Mouse (Mus musculus) brain, adult 2 months (tissue): ENCODE results near the gene Kcnt2.

Experiments
- DNase-seq: peaks from one replicate; pipeline ENCODE4 v3.0.0; 2011; ENCODE audit warnings: low read depth, low spot score

Kcnt2 gene

GRCm38 (mm10) chr1:140491406-140491805, 245.4 kb downstream of the Kcnt2 start:
- peak; percentile 79 for DNase-seq

GRCm38 (mm10) chr1:140492237-140492636, 246.3 kb downstream of the Kcnt2 start:
- DNase-seq: peak; percentile 50

GRCm38 (mm10) chr1:140513451-140513850, 267.5 kb downstream of the Kcnt2 start:
- DNase-seq: no peak

GRCm38 (mm10) chr1:140531285-140531908, 285.4 kb downstream of the Kcnt2 start:
- DNase-seq: peak; percentile 67

DNA sequence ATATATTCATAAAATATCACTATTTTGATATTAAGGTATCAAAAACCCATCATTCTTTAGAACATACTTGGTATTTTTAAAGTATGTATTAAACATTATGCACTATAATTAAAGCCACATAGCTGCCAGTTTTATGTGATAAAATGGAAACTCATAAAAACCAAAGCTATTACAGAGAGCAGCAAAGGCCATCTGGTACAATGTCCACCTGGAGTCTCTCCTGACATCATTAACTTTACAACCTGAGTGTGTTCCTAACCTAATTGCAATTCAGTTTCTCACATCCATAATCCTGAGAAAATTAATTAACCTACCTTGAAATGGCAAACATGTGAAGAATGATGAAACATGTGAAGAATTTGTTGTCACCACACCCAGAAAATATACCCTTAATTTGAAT, 288.9 kb downstream of the Kcnt2 start:
- DNase-seq: no peak

DNA sequence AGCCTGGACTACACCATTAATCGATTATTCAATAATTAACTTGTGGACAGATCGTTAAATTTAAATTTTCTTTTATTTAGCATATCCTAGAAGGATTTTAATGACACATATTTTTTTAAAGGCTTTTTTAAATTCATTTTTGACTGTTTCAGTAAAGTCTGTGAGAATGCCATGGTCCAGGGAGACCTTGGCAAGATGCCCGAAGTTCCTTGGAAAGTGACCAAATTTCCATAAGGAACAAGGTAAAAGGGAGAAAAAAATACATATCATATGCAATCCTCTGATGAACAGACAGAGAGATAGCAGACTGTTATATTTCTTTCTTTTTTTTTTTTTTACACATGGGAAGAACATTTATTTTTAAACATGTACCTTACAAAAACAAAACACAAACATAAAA, 296.1 kb downstream of the Kcnt2 start:
- no peak for DNase-seq

- no peak for DNase-seq
Measured at GRCm38 (mm10) chr1:140548711-140549110, 302.8 kb downstream of the Kcnt2 start.

DNA sequence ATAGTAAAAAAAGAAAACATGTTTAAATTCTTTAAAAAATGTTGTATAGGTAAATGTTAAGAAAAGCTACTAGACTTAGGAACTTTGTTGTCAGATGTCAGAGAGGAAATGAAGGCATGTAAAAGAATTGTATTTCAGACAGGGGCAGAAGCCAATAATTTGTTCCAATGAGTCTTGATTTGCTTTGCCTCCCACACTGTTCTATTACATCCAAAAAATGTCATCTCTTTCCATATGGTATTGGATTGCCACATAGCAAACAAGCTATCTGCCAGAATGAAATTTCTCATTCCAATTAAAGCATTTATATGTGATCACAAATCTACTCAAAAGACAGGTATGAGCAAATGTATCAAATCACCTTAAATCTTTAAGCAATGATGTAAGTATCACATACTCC, 314.8 kb downstream of the Kcnt2 start:
- peak; percentile 43 for DNase-seq

- DNase-seq: no peak
Measured at GRCm38 (mm10) chr1:140572141-140572540, 326.2 kb downstream of the Kcnt2 start.

DNA sequence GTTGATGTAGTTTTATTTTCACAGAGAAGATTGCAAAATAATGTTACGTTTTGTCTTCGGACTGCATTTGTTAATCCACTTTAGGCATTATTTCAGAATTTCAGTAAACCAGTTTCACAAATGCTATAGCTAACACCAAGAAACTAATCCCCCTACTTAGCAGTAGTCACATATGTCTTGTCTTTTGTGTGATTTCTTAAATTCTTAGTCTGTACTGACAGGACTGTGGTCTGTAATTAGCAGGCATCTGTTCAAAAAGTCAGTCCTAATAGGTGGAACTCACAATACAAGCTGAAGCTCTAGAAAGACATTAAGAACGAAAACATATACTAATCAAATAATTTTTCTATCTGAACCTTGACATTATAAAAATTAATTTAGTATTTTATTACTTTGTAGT, 332.6 kb downstream of the Kcnt2 start:
- DNase-seq: no peak

- no peak for DNase-seq
Measured at GRCm38 (mm10) chr1:140588302-140588701, 342.3 kb downstream of the Kcnt2 start.

- DNase-seq: no peak
Measured at GRCm38 (mm10) chr1:140608765-140609297, 362.9 kb downstream of the Kcnt2 start.

GRCm38 (mm10) chr1:140613101-140613500, 367.1 kb downstream of the Kcnt2 start:
- no peak for DNase-seq

GRCm38 (mm10) chr1:140614840-140615239, 368.9 kb downstream of the Kcnt2 start:
- no peak for DNase-seq

GRCm38 (mm10) chr1:140618164-140618563, 372.2 kb downstream of the Kcnt2 start:
- DNase-seq: no peak

DNA sequence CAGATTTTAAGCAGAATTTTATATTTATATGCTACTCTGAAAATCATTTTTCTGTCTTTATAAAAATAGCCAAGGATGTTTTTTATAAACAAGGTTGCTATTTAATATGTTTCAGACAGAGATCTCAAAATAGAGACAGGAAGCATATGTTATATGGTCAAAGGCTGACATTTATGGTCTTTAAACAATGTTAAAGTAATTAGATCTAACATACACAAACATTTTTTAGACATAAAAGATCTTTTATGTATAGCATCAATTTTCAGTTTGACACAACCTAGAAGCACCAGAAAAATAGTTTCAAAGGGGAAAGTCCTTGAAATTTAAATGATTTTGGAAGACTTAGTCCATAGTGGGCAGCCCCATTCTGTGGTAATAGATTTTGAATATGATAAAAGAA, 379.0 kb downstream of the Kcnt2 start:
- no peak for DNase-seq

DNA sequence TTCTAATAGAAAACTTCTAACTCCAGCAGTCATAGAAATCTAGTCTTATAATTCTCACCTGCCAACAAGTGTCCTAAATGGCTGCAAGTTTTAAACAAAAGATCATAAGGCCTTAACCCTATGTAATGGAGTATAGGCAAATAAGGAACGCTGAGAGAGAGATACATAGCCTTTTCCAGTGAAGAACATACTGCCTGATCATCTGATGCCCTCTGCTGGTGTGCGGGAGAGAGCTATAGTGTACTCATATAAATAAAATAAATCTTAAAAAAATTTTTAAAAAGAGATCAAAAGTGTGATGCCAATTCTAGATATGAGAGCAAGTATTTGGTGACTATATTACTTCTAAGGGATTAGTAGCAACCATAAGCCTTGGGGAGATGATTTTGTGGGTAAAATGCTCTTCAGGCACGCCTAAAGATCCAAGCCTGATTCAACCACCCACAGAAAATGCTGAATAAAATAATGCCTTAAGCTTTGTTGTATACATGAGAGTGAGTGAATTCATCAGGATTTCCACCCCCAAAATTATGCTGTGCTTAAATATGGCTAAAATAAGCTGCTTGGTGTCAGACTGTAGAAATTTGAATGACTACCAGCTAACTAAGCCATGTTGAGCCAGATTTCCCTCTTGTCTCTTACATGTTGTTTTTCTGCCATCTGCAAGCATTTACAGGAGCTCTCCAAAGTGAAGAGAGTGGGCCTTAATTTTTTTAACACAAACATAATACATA, 413.8 kb downstream of the Kcnt2 start:
- DNase-seq: peak; percentile 61

DNA sequence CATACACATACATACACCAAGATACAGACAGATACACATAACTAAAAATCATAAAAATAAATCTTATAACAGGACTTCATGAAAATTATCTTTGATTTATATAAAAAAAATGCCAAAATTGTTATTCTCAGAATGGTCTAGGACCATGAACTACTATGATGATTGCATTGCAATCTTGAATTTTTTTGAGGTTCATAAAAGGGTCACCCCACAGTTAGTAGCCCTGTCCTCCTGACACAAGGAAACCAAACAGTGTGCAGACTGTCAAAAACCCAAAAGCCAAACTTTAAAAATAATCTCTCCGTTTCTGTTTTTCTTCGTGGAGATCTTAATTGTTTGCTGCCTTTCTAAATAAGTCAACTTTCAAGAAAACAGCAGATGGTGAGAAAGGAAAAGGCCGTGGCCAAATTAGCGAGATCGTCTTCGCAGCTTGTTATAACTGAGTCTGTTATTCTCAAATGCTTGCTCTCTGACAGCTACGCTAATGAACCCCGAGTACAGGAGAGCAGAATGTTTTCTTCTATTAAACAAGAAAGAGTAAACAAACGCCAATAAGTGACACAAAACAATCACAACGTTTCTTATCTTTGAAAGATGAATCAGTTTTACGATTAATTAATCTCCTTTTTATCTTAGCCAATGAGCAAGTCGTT, 414.9 kb downstream of the Kcnt2 start:
- peak; percentile 21 for DNase-seq

DNA sequence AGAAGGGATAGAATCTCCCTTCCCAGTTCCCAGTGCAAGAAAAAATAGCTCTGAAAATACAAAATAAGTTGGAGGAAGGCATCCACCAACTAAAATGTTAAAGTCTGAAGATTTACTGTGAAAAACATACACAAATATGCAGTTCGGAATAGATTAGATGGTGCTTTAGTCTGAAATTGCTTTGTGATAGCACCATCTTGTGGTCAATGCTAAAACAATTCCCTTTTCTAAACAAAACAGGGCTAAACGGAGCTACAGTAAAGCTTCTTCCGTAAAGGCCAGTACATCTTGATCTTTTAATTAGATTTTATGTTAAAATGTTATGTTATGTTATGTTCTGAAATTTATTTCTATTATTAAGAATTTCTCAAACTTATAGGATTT, 415.4 kb downstream of the Kcnt2 start:
- DNase-seq: peak; percentile 77
